Mouse (Mus musculus) liver, adult 2 months (tissue): Measurements from ENCODE around the gene Dnajc6. TPM values are rescaled to one million over a fixed set of nuclear protein-coding genes. Genes with fewer than 3 reads are reported as not detected.

ENCODE experiments used
- DNase-seq: peaks from one replicate; pipeline ENCODE4 v3.0.0-alpha.2; 2011; ENCODE audit warnings: low read depth, low spot score; ENCODE audit errors: extremely low read depth
- H3K27ac ChIP-seq: fragments of 200-500 bp; replicated peaks from 2 replicates; pipeline ENCODE4 v1.5.1; 2012; ENCODE audit warnings: low read depth, mild to moderate bottlenecking, control low read depth, inconsistent platforms, low read length; ENCODE audit not compliant: insufficient read depth
- H3K27me3 ChIP-seq: fragments of 200-500 bp; 2 replicates; pipeline ENCODE4 v1.6.1; 2012; ENCODE audit warnings: mild to moderate bottlenecking, moderate library complexity, low read length, inconsistent platforms; ENCODE audit not compliant: control insufficient read depth, insufficient read depth
- H3K36me3 ChIP-seq: fragments of 200-500 bp; 2 replicates; pipeline ENCODE4 v1.6.1; 2012; ENCODE audit warnings: low read length, inconsistent platforms; ENCODE audit not compliant: control insufficient read depth, insufficient read depth
- H3K4me1 ChIP-seq: fragments of 200-500 bp; 2 replicates; pipeline ENCODE4 v1.6.1; 2011; ENCODE audit warnings: low read length; ENCODE audit not compliant: control insufficient read depth, insufficient read depth
- H3K4me3 ChIP-seq: fragments of 200-500 bp; 2 replicates; pipeline ENCODE4 v1.5.1; 2011; ENCODE audit warnings: low read depth, mild to moderate bottlenecking, control low read depth, low read length, moderate library complexity; ENCODE audit not compliant: insufficient read depth
- H3K79me2 ChIP-seq: fragments of 200-500 bp; 2 replicates; pipeline ENCODE4 v1.6.1; 2012; ENCODE audit warnings: inconsistent platforms, mild to moderate bottlenecking, low read length, moderate library complexity; ENCODE audit not compliant: control insufficient read depth, insufficient read depth
- H3K9ac ChIP-seq: fragments of 200-500 bp; 2 replicates; pipeline ENCODE4 v1.6.1; 2012; ENCODE audit warnings: low read depth, mild to moderate bottlenecking, control low read depth, inconsistent platforms, low read length
- CTCF ChIP-seq: fragments of 200-500 bp; IDR thresholded peaks from 2 replicates; pipeline ENCODE4 v1.5.1; 2011; ENCODE audit warnings: low read depth, low read length, control low read depth
- POLR2A ChIP-seq: fragments of 200-500 bp; IDR thresholded peaks from 2 replicates; pipeline ENCODE4 v1.6.1; 2011; ENCODE audit warnings: low read length, control low read depth; ENCODE audit not compliant: insufficient read depth; ENCODE audit errors: extremely low read depth
- WGBS: fragments of 180-500 bp; shearing (Covaris S2); methylation state at CpG from one replicate; pipeline ENCODE4 v1.1.7; 2018; 5-methylcytosine and 5-hydroxymethylcytosine counted together
- polyA plus RNA-seq: library from polyadenylated mRNA; depleted of rRNA; stranded (reverse); fragments of >200 nt; gene quantifications from 2 replicates; pipeline ENCODE4 v1.2.3, GENCODE M21; 2012
- total RNA-seq: library from RNA; depleted of rRNA; stranded (reverse); fragments of >200 nt; gene quantifications from 2 replicates; pipeline ENCODE4 v1.2.3, GENCODE M21; 2014

The Dnajc6 gene
- total and polyA plus RNA-seq, 2 experiments, result 0.01 to 0.09 TPM

GRCm38 (mm10) chr4:101588932-101589331 is 92.5 kb downstream of the Dnajc6 start:
- Histone ChIP-seq H3K79me2 (no peaks in the 10 kb centered on the region), H3K9ac (no peak overlapping the region), H3K4me1 (no peaks in the 10 kb centered on the region), H3K4me3 (no peak overlapping the region), H3K36me3 (no peaks in the 10 kb centered on the region), H3K27me3 (no peaks in the 10 kb centered on the region), H3K27ac (no peak overlapping the region)
- TF ChIP-seq CTCF (no peak), POLR2A (no peak)
- WGBS, result 89% methylated on average over 8 of the region's 8 CpGs
- no peak for DNase-seq

GRCm38 (mm10) chr4:101589771-101590170 is 93.3 kb downstream of the Dnajc6 start:
- H3K9ac ChIP-seq, result no peak overlapping the region
- H3K4me3 ChIP-seq, result no peak overlapping the region
- no peaks in the 10 kb centered on the region for H3K27me3 ChIP-seq
- no peaks in the 10 kb centered on the region for H3K4me1 ChIP-seq
- no peaks in the 10 kb centered on the region for H3K79me2 ChIP-seq
- H3K27ac ChIP-seq, result no peak overlapping the region
- DNase-seq, result no peak
- TF ChIP-seq CTCF, result no peak
- TF ChIP-seq POLR2A, result no peak
- H3K36me3 ChIP-seq, result no peaks in the 10 kb centered on the region
- WGBS, result 96% methylated on average over 3 of the region's 3 CpGs

- no peak for TF ChIP-seq CTCF
- no peak for TF ChIP-seq POLR2A
- no peak overlapping the region for H3K4me3 ChIP-seq
- 90% methylated on average over 1 of the region's 1 CpGs for WGBS
- H3K4me1 ChIP-seq, result no peaks in the 10 kb centered on the region
- no peak overlapping the region for H3K9ac ChIP-seq
- H3K27me3 ChIP-seq, result no peaks in the 10 kb centered on the region
- H3K36me3 ChIP-seq, result no peaks in the 10 kb centered on the region
- DNase-seq, result no peak
- H3K79me2 ChIP-seq, result no peaks in the 10 kb centered on the region
- H3K27ac ChIP-seq, result no peak overlapping the region
Measured at GRCm38 (mm10) chr4:101591400-101591799, 95.0 kb downstream of the Dnajc6 start.

- TF ChIP-seq POLR2A (no peak), CTCF (no peak)
- no peak overlapping the region for H3K4me3 ChIP-seq
- WGBS, result 74% methylated on average over 3 of the region's 3 CpGs
Measured at GRCm38 (mm10) chr4:101592466-101592865, 96.0 kb downstream of the Dnajc6 start.

GRCm38 (mm10) chr4:101601758-101602157 is 105.3 kb downstream of the Dnajc6 start:
- Histone ChIP-seq H3K36me3 (no peaks in the 10 kb centered on the region), H3K4me3 (no peak overlapping the region), H3K4me1 (no peaks in the 10 kb centered on the region), H3K27me3 (no peaks in the 10 kb centered on the region), H3K79me2 (no peaks in the 10 kb centered on the region), H3K9ac (no peak overlapping the region), H3K27ac (no peak overlapping the region)
- no peak for DNase-seq
- TF ChIP-seq POLR2A, result no peak
- peak; percentile 17; the same call in 1 of the 2 replicates for TF ChIP-seq CTCF

More at GRCm38 (mm10) chr4:101592466-101592865, 96.0 kb downstream of the Dnajc6 start:
- H3K27me3 ChIP-seq, result no peaks in the 10 kb centered on the region
- H3K9ac ChIP-seq, result no peak overlapping the region
- no peaks in the 10 kb centered on the region for H3K36me3 ChIP-seq
- H3K79me2 ChIP-seq, result no peaks in the 10 kb centered on the region
- H3K4me1 ChIP-seq, result no peaks in the 10 kb centered on the region
- no peak for DNase-seq
- no peak overlapping the region for H3K27ac ChIP-seq

- Histone ChIP-seq H3K4me1 (no peaks in the 10 kb centered on the region), H3K9ac (no peak overlapping the region), H3K36me3 (no peaks in the 10 kb centered on the region), H3K79me2 (no peaks in the 10 kb centered on the region), H3K27ac (no peak overlapping the region), H3K4me3 (no peak overlapping the region), H3K27me3 (no peaks in the 10 kb centered on the region)
- WGBS, result 64% methylated on average over 3 of the region's 3 CpGs
- TF ChIP-seq POLR2A (no peak), CTCF (no peak)
- DNase-seq, result no peak
Measured at GRCm38 (mm10) chr4:101603635-101604034, 107.2 kb downstream of the Dnajc6 start.
